Mouse (Mus musculus) left cerebral cortex, postnatal 25 days (tissue): ENCODE measurements around the gene Epn2. TPM values are rescaled to one million over a fixed set of nuclear protein-coding genes. Genes with fewer than 3 reads are reported as not detected.

ENCODE experiments used
- DNase-seq, 2 experiments: peaks; one replicate each; pipeline ENCODE4 v3.0.0; 2022; ENCODE audit warnings: low spot score in 2 of 2, mixed read lengths in 1 of 2
- intact Hi-C: fragments of 180-260 bp; cut with DNase I; formaldehyde crosslinking; loops from one replicate; pipeline ENCODE4 v1.15.1; 2025
- total RNA-seq, 2 experiments: library from RNA; stranded (reverse); gene quantifications; 2 replicates each; pipeline ENCODE4 v1.2.3; 2021

Epn2 gene
- total RNA-seq, 2 experiments from 2014 or later: 118 to 133 TPM

DNA sequence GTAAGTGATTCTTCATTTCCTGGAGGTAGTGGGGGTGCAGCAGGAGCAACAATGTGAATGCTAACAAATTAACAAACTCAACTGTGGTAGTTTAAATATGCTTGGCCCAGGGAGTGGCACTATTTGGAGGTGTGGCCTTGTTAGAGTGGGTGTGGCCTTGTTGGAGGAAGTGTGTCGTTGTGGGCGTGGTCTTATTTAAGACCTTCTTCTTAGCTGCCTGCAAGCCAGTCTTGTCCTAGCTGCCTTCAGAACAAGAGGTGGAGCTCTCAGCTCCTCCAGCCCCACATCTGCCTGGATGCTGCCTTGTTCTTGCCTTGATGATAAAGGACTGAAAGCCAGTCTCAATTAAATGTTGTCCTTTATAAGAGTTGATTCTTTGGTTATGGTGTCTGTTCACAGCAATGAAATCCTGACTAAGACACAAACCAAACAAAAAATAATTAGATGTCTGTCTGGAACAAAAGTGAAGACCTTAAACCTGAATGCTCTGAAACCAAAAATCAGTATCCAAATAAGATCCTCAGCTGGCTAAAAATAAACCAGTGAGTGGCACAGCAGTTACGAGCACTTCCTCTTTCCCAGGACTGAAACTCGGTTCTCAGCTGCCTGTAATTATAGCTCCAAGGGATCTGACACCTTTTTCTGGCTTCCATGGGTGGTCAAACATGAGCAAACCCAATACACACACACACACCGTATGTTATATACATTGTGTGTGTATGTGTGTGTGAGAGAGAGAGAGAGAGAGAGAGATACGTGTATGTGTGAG, 80.6 kb downstream of the Epn2 start:
- intact Hi-C loops: no loop called here
- DNase-seq: no peak

DNA sequence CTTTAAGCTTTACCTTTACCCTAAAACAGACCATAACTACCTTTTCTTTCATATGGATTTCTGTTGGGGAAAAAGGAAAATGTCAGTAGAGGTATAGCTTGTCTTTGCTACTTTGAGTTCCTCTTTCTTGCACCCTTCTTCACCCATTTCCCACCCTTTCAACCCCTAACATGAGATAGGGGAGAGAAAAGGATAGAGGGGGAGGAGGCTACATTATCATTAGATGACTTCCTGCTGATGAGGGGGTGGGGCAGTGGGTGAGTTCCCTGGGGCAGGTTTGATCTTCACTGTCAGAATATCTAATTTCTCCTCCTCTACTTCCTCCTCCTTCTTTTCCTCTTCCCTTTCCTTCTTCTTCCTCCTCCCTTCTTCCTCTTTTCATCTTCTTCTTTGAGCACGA, 82.0 kb downstream of the Epn2 start:
- intact Hi-C loops: no loop called here
- DNase-seq: no peak

DNA sequence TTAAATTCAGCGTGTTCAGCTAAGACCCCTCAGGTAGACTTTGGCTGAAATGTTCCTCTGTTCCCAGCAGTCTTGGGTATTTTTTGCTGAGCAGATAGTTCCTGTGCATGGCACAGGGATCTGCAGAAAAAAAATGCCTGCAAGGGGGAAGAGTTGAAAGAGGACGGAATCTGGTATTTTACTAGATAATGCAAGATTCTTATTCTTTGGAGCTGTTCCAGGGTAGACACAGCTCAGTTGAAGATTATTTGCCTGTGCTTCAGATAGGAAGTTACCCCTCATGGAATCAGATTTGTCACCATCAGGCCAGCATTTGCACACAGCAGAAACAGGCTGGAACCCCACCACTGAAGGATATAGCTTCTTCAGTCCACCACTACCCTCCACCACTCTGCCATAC, 84.0 kb downstream of the Epn2 start:
- DNase-seq: no peak
- intact Hi-C loops: no loop called here

DNA sequence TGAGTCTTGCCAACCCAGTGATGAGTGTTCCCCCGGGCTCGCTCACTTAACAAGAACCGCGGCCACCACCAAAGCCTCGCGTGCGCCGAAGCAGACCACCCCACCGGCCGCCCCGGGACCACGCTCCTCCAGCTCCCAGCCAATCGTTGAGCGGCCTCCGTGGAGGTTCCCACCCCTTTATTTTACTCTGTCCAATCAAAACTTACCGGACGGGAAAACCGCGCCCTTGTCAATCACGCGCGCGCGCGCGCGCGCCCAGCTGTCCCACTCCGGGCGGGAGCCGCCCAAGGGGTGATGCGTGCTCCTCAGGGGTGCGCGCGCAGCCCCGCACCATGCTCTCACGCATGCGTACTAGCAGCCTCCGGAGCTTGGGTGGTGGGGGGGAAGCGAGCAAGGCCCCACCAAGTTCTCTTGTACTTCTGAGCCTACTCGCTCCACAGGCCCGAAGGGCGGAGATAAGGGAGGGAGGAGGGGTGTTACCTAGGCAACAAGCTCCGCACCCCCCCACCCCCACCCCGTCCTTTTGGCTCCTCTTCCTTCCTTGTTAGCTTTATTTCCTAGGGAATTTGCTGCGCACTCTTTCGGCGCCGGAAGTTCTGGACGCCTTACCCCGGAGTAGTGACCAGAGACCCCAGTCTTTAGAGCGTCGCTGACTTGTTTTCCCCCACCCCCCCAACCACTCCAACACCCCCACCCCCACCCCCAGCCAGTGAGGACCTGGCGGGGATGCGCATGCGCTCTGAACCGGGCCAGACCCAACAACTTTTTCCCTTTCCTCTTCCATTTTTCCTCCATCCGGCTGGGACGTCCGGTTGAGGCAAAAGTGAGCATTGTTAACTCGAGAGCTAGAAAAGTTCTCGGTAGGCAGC, 85.1 kb downstream of the Epn2 start, which contains the start of gene Mapk7:
TSS of gene Mapk7 (minus strand) at position 278 of the 869 bp plus-strand sequence.
- intact Hi-C loops: no loop called here
- peak; percentile 94 to 98 for DNase-seq

DNA sequence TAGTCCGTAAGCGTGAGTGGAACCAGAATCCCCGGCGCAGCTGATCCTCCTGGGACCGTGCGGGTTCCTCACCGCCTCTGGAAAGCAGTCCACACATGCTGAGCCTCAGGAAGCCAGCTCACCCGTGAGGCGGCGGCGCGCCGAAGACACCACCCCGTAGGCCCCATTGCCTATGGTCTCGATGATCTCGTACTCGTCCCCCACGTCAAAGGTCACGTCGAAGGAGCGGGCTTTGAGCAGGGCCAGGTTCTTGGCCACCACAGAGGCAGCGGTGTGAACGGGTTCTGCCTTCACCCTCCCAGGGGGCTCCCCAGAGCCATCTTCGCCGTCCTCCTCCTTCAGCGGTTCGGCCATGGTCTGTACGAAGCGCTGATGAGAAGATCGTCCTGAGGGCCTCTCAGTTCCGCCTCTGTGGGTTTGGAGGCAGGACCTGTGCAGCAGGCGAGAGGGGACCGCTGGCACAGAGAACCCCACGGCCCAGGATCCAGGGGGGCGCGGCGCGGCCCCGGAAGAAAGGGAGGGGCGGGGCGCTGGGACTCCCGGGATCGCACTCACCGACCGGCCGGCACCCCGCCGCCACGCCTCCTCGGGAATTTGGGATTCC, 85.9 kb downstream of the Epn2 start:
- intact Hi-C loops: loop anchor here (2.0 kb wide), 1 partner anchor 41 kb away; no protein-coding TSS in a partner anchor
- peak; percentile 52 to 54 for DNase-seq

DNA sequence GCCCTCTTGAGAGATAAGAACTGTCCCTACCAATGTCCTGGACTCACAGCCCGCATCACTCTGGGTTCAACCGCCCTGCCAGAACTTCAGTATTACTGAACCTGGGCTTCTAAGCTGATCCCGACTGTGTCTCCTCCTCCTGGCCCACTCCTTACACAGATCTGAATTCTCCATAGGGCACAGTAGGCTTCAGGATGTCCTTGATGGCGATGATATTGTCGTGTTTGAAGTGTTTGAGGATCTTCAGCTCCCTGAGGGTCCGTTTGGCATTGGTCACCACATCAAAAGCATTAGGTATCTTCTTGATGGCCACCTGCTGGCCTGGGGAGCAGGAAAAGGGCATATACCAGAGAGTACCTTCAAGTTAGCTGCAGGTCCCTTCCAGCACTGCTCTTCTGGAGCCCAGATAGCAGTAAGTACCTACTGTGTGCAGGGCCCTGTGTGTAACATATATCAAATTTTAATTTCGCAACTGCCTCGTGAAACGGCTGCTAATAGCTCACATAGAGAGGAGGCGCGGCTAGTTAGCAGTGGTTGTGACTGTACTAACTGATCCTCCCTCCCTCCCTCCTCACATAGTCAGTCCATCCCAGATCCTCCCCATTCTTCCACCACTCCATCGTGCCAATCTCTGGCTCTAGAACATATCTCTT, 86.6 kb downstream of the Epn2 start:
- DNase-seq: no peak
- intact Hi-C loops: loop anchor here (2.0 kb wide), 1 partner anchor 40 kb away; no protein-coding TSS in a partner anchor

DNA sequence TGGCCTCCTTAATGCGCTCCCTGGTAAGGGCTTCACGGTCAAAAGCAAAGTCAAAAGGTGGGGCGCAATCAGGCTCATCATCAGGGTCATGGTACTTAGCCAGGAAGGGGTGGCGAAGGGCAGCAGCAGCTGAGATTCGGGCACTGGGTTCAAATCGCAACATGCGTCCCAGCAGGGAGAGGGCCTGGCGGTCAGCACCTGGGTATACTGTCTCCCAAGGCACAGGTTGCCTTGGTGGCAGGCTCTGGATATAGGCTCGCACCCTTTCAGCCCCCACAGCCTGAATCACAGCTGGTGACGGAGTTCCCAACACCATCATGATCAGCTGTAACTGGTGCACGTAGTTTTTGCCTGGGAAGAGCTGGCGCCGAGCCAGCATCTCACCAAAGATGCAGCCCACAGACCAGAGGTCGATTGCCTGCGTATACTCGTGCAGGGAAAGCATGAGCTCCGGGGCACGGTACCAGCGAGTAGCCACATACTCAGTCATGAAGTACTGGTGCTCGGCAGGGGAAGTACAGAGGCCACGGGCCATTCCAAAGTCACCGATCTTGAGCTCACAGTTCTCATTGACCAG, 88.5 kb downstream of the Epn2 start:
- intact Hi-C loops: no loop called here
- DNase-seq: no peak

DNA sequence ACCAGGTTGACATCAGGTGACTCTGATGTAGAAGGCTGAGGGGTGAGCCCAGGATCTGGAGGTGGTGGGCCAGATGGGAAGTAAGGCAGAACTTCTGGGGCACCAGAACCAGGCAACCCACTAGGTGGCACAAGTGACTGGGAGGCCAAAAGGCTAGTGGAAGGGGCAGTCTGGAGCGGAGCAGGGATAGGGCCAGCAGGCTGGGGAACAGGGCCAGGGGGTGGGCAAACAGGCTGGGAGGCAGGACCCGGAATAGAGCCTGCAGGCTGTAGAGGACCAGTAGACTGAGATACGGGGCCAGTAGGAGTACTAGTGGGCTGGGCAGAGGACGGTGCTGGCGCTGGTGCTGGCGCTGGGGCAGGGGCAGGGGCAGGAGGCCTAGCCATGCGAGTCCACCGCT, 89.6 kb downstream of the Epn2 start:
- no peak for DNase-seq
- intact Hi-C loops: no loop called here

DNA sequence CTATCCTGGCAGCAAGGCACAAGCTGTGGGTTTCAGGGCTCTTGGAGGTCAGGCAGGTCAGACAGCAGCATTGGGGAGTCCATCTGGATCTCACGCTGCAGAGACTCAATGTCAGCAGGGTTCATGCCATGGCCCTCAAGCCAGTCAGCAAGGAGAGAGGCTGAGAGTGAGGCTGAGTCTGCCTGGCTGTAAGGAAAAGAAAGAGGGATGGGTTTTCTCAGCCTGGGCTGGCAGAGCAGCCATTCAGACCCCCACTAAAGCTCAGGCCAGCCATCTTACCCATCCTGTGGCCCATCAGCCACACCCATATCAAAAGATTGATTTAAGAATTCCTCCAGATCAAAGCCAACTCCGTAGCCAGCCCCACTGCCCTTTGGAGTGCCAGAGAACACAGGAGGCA, 90.4 kb downstream of the Epn2 start:
- intact Hi-C loops: no loop called here
- DNase-seq: no peak

DNA sequence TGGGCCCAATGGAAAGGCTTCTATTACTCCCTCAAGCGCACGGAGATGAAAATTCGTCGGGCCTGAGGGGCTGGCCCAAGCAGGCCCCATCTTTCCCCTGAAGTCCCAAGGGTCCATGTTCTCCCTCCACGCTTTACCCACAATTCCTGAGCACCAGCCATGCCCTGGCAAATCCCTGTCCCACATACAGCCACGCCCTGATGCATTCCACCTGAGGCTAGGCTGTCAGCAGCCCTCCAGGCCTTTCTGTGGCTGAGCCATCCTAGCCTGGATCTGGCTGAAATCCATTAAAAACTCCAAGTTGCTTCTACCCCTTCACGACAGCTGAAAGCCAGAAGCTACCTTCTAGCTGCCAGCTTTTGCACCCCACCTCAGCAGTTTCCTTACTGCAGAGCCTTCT, 91.6 kb downstream of the Epn2 start:
- no peak for DNase-seq
- intact Hi-C loops: no loop called here

DNA sequence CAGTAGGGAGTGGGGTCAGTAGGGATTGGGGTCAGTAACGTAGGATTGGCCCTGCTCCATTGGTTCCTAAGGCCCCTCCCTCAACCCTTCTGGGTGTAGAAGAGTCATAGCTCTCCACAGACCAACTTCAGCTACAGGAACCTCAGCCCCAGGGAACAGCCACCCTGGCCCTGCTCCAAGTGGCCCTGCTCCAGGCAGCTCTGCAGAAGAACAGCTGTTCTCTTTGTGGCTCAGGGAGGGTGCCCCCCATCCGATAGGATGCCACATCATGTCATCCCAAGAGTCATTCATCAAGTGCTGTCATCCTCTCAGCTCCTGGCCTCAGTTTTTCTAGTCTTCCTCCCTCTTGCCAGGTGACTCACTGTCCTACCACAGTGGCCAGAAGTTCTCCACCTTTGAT, 92.1 kb downstream of the Epn2 start:
- DNase-seq: no peak
- intact Hi-C loops: no loop called here

DNA sequence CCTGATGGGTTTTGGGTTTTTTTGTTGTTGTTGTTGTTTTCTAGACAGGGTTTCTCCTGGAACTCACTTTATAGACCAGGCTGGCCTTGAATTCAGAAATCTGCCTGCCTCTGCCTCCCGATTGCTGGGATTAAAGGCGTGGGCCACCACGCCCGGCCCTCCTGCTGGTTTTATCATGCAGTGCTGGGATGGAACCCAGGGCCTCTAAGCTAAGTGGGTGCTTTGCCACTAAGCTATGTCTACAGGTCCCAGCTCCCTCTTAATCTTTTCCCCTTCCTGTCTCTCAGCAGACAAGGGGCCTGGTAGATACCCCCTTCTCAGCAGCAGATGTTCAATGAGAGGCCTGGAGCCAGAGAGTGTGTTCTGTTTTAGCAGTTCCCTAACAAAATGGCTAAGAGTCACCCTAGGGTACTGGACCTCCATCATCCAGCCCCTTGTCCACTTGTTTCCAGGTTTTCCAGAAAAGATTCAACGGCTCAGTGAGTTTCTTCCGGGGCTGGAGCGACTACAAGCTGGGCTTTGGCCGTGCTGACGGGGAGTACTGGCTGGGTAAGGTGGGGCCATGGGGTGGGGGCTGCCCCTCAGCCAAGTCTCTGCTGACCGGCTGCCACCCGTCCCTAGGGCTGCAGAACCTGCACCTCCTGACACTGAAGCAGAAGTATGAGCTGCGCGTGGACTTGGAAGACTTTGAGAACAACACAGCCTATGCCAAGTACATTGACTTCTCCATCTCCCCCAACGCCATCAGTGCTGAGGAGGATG, 92.8 kb downstream of the Epn2 start:
- no peak for DNase-seq
- intact Hi-C loops: no loop called here

DNA sequence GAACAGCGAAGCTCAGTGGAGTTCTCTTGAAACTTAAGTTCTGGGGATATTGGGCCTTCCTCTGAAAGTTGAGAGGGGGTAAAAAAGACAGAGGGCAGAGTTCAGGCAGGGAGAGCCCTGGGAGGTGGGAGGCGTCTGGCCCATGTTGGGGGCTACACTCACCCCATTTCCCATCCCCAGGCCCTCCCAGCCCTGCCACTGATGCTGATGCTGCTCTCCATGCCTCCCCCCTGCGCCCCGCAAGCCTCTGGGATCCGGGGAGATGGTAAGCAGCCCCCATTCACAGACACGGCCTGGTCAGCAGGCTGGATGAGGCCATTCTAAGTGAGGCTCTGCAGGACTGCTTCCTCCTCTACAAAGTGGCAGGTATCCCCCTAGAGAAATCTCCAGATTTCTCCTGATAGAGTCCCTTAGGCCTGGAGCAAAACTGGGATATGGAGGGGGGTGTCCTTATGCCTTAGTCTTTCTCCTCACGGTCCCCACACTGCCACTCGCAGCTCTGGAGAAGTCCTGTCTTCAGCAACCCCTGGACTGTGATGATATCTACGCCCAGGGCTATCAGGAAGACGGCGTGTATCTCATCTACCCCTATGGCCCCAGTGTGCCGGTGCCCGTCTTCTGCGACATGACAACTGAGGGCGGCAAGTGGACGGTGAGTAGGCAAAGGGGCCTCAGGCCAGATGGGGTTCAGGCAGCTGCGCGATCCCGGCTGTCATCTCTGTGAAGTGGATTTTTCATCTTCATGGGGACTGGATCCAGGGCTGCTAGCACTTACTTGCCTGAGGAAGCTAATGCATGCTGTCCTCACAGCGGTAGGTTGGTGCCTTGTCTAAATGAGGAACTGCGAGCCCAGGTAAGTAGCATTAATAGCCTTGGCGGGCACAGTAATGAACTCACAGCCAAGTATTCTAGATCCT, 93.7 kb downstream of the Epn2 start:
- intact Hi-C loops: loop anchor here (2.0 kb wide), 1 partner anchor 33 kb away; no protein-coding TSS in a partner anchor

DNA sequence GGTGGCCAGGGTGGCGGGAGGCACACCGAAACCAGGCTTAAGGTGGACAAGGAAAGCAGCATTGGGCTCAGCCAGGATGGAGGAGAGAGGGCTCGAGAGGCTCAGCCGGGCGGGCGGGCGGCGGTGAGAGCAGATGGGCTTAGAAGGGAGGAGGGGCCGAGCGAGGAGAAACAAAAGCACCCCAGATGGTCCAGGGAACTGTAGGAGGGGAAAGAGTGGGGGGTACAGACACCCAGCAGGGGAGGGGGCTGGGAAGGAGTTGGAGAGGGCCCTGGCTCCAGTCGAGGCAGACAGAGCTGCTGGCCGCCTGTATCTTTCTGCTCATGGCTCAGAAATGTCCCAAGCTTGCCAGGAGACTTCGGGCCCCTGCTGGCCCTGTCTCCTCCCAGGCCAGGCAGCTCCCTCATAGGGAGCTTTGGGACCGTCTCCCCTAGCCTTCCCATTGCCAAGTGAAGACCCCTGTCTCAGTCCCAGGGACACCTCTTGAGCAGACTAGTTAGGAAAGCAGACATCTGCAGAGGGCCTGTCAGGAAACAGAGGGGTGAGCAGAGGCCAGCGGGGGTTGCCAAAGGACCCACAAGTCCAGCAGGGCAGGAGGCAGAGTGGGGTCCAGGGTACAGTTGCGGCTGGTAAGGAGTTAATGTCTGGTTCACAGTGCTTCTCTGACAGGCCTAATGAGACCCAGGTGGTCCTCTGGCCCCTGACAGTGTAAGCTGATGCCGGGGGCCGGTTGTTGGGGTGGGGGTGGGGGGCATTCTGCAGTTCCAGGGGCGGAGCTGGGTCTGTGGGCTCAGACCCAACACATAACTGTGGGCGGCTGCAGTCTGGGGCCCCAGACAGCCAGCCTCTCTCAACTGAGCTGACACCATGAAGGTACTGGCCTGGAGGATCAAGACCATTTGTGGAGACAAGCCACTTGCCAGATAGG, 94.6 kb downstream of the Epn2 start, which contains the start of gene Mfap4:
TSS of gene Mfap4 (plus strand) at position 819 of the 928 bp plus-strand sequence.
- intact Hi-C loops: loop anchor here (2.0 kb wide), 1 partner anchor 32 kb away; no protein-coding TSS in a partner anchor
- peak; percentile 55 to 87 for DNase-seq

More for the DNA sequence above, 93.7 kb downstream of the Epn2 start:
- no peak for DNase-seq

DNA sequence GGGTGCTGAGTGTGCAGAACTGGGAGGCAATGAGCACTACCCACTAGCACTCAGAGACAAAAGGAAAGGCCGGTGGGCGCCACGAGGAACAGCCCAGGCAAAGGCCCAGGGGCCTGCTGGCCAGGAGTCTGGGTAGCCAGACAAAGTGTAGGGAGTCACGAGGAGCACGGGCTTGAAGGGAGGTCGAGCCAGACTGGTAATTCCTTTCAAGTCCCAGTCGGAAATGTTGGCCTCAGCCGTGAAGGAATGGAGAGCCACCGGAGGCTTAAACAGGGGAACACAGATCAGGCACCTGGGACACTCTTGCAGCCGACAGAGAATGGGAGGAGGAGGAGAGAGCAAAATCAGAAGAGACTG, 95.3 kb downstream of the Epn2 start:
- intact Hi-C loops: loop anchor here (2.0 kb wide), 1 partner anchor 31 kb away; no protein-coding TSS in a partner anchor
- no peak for DNase-seq

DNA sequence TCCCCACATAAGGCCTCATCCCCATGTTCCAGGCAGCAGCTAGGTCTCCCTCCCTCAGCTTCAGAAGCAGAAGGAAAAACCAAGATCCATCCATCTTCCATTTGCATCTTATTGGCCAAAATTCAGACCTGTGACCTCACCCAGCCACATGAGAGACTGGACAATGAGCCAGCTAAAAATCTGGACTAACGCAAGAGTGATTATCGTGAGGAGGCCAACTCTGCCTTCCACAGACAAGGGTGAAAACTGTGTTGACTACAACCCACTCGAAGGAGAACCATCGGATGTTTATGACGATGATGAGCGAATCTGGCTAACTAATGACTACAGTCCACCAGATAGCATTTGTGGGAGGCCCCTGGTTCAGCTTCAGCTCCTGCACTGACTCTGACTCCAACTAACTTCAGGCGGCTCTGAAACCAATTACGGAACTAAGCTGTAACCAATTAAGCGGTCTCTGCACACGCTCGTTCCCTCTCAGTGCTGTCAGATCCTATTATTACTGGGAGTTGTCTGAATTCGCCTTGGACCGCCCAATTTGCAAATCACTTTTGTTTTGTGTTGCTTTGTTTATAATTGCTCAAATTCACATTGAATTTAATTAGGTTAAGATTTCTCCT, 96.2 kb downstream of the Epn2 start:
- no peak for DNase-seq
- intact Hi-C loops: no loop called here
